Mouse (Mus musculus) stomach, embryonic 14.5 days (tissue): ENCODE results near the gene Ccl7. TPM values are rescaled to one million over a fixed set of nuclear protein-coding genes. Genes with fewer than 3 reads are reported as not detected.

Experiments
- polyA plus RNA-seq: library from polyadenylated mRNA; unstranded; fragments of >200 nt; fragmentation: Nextera tagmentation; extraction: Ambion mirVana; gene quantifications from 2 replicates; pipeline ENCODE4 v1.2.1, GENCODE M21; 2014

Ccl7 gene
- polyA plus RNA-seq, 1 experiment from 2014 or later = 1.2 TPM

Other genes with a start within 250 kb of the Ccl7 start
- gene 5530401A14Rik, start 185.0 kb upstream of the Ccl7 start, polyA plus RNA-seq = not detected in 2 replicates
- gene Asic2, start 77.3 kb upstream of the Ccl7 start, polyA plus RNA-seq = 0.22 and 0.27 TPM in 2 replicates
- gene Ccl2, start 10.1 kb upstream of the Ccl7 start, polyA plus RNA-seq = 7.0 and 7.2 TPM in 2 replicates
- gene Gm17268, start 7.2 kb upstream of the Ccl7 start, polyA plus RNA-seq = not detected in 2 replicates
- gene Ccl11, start 12.1 kb downstream of the Ccl7 start, polyA plus RNA-seq = 99.4 and 100 TPM in 2 replicates
- gene Ccl12, start 56.1 kb downstream of the Ccl7 start, polyA plus RNA-seq = 5.7 and 6.2 TPM in 2 replicates
- not detected in 2 replicates for gene Ccl8, start 69.5 kb downstream of the Ccl7 start, polyA plus RNA-seq